ENCODE assay signal across 15 mouse cellular contexts in genomic region chrX:12085949-12086348, GRCm38 (mm10).
A peak's percentile ranks its signal among the peaks of the same experiment; 100 is the strongest.
DNase-seq lines count a peak whose midpoint lies in the region; ATAC-seq and TF ChIP-seq lines count a peak whose summit lies in the region.
"Had no signal": no experiment of that assay in that cellular context is flagged by ENCODE, and none has a peak within 500 bp of the region (broad histone marks: within the 10 kb centered on the region; RNA-seq: fewer than 3 reads in every experiment).

No protein-coding gene starts in this region.

- in situ Hi-C loops in CH12.LX (cut with MboI; ENCODE audit: low pct_ligation_motif_present, low pct_unique_long_range_greater_than_20kb, low sequenced_read_pairs) = loop anchor here (5.0 kb wide), 1 partner anchor 41 kb away; no protein-coding TSS in a partner anchor

- TF ChIP-seq CTCF in CH12.LX (conservative IDR thresholded peaks at IDR 0.05 in 1 of 2, IDR thresholded peaks at IDR 0.05 in 1 of 2; ENCODE audit: low read depth in 2 of 2, low read length in 2 of 2) = no peak

- no peak for TF ChIP-seq RAD21 in CH12.LX (IDR thresholded peaks at IDR 0.05; ENCODE audit: low read depth, low read length)

- H3K4me3 ChIP-seq in heart, embryonic 13.5 days = peak overlapping the region; percentile 63; the same call in 1 of the 2 replicates
- peak overlapping the region; percentile 94 for H3K4me3 ChIP-seq in megakaryocyte, embryonic 14.5 days (replicated peaks)
- no peak overlapping the region for H3K4me3 ChIP-seq in CH12.LX (replicated peaks in 1 of 3; ENCODE audit: low read depth in 2 of 3, low read length in 2 of 3, poor library complexity in 1 of 3)
- H3K4me3 ChIP-seq in liver, embryonic 13.5 days (replicated peaks) = 0 out of 2 replicates have a peak overlapping the region, but pooled peaks have one; percentile 63

- H3K9ac ChIP-seq in heart, embryonic 13.5 days = 0 out of 2 replicates have a peak overlapping the region, but pooled peaks have one; percentile 28
- H3K9ac ChIP-seq in CH12.LX (ENCODE audit: insufficient read depth, low read depth) = no peak overlapping the region
- no peak overlapping the region for H3K9ac ChIP-seq in liver, embryonic 13.5 days
- H3K9ac ChIP-seq: embryonic facial prominence, embryonic 12.5 days; hindbrain, embryonic 15.5 days; kidney, embryonic 15.5 days had no signal

- H3K27ac ChIP-seq in heart, embryonic 13.5 days (replicated peaks) = no peak overlapping the region
- no peak overlapping the region for H3K27ac ChIP-seq in CH12.LX (ENCODE audit: insufficient read depth, low read depth)
- no peak overlapping the region for H3K27ac ChIP-seq in liver, embryonic 13.5 days
- H3K27ac ChIP-seq: embryonic facial prominence, embryonic 12.5 days; hindbrain, embryonic 15.5 days; kidney, embryonic 15.5 days; macrophage had no signal

- dilution Hi-C loops in CH12.LX (cut with MboI; ENCODE audit: extremely low pct_ligation_motif_present, extremely low pct_unique_long_range_greater_than_20kb, low sequenced_read_pairs) = no loop called here

- DNase-seq in heart, postnatal 36 days = no peak
- DNase-seq in CH12.LX (ENCODE audit: extremely low read depth) = no peak
- DNase-seq in liver, embryonic 13.5 days = peak; percentile 26
- no peak for DNase-seq in ovary, postnatal 10 days (ENCODE audit: low spot score)
- DNase-seq: adrenal gland, postnatal 36 days; cerebellum, postnatal 36 days; retina, postnatal 1 day; thymus, postnatal 4 days had no signal

- peaks cover 68% of the 10 kb centered on the region for H3K4me1 ChIP-seq in heart, embryonic 13.5 days
- peaks cover 37% of the 10 kb centered on the region for H3K4me1 ChIP-seq in megakaryocyte, embryonic 14.5 days
- H3K4me1 ChIP-seq in CH12.LX (ENCODE audit: control insufficient read depth in 1 of 2, insufficient read depth in 2 of 2) = peaks cover 9 to 21% of the 10 kb centered on the region in 2 experiments
- peaks cover 76% of the 10 kb centered on the region for H3K4me1 ChIP-seq in liver, embryonic 13.5 days (replicated peaks)

- peaks cover 28% of the 10 kb centered on the region for H3K79me2 ChIP-seq in CH12.LX (replicated peaks; ENCODE audit: control insufficient read depth, extremely low read depth, insufficient read depth, poor library complexity, severe bottlenecking)

- no peak for TF ChIP-seq EP300 in CH12.LX (IDR thresholded peaks at IDR 0.05; ENCODE audit: low read length)

- H3K36me3 ChIP-seq in heart, embryonic 13.5 days = no peaks in the 10 kb centered on the region
- no peaks in the 10 kb centered on the region for H3K36me3 ChIP-seq in megakaryocyte, embryonic 14.5 days (replicated peaks; ENCODE audit: low read length)
- H3K36me3 ChIP-seq in CH12.LX (replicated peaks in 1 of 2; ENCODE audit: control insufficient read depth in 1 of 2, insufficient read depth in 1 of 2, low read length in 1 of 2) = no peaks in the 10 kb centered on the region
- no peaks in the 10 kb centered on the region for H3K36me3 ChIP-seq in liver, embryonic 13.5 days
- H3K36me3 ChIP-seq: embryonic facial prominence, embryonic 12.5 days; hindbrain, embryonic 15.5 days; kidney, embryonic 15.5 days had no signal

- no peak for TF ChIP-seq POLR2A in CH12.LX (IDR thresholded peaks at IDR 0.05; ENCODE audit: low read depth, low read length)

- peaks cover 100% of the 10 kb centered on the region for H3K27me3 ChIP-seq in heart, embryonic 13.5 days (replicated peaks)
- peaks cover 87% of the 10 kb centered on the region for H3K27me3 ChIP-seq in megakaryocyte, embryonic 14.5 days (replicated peaks)
- no peaks in the 10 kb centered on the region for H3K27me3 ChIP-seq in CH12.LX (replicated peaks)
- peaks cover 100% of the 10 kb centered on the region for H3K27me3 ChIP-seq in liver, embryonic 13.5 days

- no peak for ATAC-seq in heart, embryonic 13.5 days (ENCODE audit: extremely low read depth, insufficient number of reproducible peaks, low FRiP score, low TSS enrichment)
- no peak for ATAC-seq in megakaryocyte, adult 5-6 weeks (ENCODE audit: poor library complexity, severe bottlenecking)
- no peak for ATAC-seq in liver, embryonic 13.5 days (ENCODE audit: low read depth)

- intact Hi-C loops in heart, postnatal 36 days (cut with DNase I) = no loop called here

- WGBS in heart, embryonic 13.5 days = 11% methylated on average over 10 of the region's 10 CpGs
- WGBS in liver, embryonic 13.5 days (ENCODE audit: insufficient replicate concordance) = 2% methylated on average over 10 of the region's 10 CpGs

- H3K9me3 ChIP-seq in heart, embryonic 13.5 days = no peaks in the 10 kb centered on the region
- H3K9me3 ChIP-seq in megakaryocyte, embryonic 14.5 days = 0 out of 2 replicates have a peak, but pooled peaks cover 11% of the 10 kb centered on the region
- H3K9me3 ChIP-seq in CH12.LX (replicated peaks; ENCODE audit: low read length) = peaks cover 6% of the 10 kb centered on the region
- no peaks in the 10 kb centered on the region for H3K9me3 ChIP-seq in liver, embryonic 13.5 days (replicated peaks)
- H3K9me3 ChIP-seq: embryonic facial prominence, embryonic 12.5 days; hindbrain, embryonic 15.5 days; kidney, embryonic 15.5 days had no signal

- H3K4me2 ChIP-seq in heart, embryonic 13.5 days = peak overlapping the region; percentile 85
- H3K4me2 ChIP-seq in CH12.LX (ENCODE audit: insufficient read depth, low read depth, poor library complexity, severe bottlenecking) = 0 out of 2 replicates have a peak overlapping the region, but pooled peaks have one; percentile 55
- peak overlapping the region; percentile 85 for H3K4me2 ChIP-seq in liver, embryonic 13.5 days

TF ChIP-seq in CH12.LX, 34 proteins besides CTCF, POLR2A, EP300 and RAD21:
- no peak for TF ChIP-seq MEF2A (IDR thresholded peaks at IDR 0.05; ENCODE audit: borderline replicate concordance, low read depth, low read length)
- no peak for TF ChIP-seq ZC3H11A (IDR thresholded peaks at IDR 0.05; ENCODE audit: low read depth, low read length)
- TF ChIP-seq MXI1 (IDR thresholded peaks at IDR 0.05; ENCODE audit: low read depth, low read length) = no peak
- no peak for TF ChIP-seq KAT2A (IDR thresholded peaks at IDR 0.05; ENCODE audit: insufficient replicate concordance, low read length)
- no peak for TF ChIP-seq USF1 (IDR thresholded peaks at IDR 0.05; ENCODE audit: low read depth, low read length)
- TF ChIP-seq MYC (IDR thresholded peaks at IDR 0.05; ENCODE audit: low read depth, low read length) = no peak
- no peak for TF ChIP-seq SMC3 (IDR thresholded peaks at IDR 0.05; ENCODE audit: low read depth, low read length)
- no peak for TF ChIP-seq PAX5 (IDR thresholded peaks at IDR 0.05; ENCODE audit: low read length)
- no peak for TF ChIP-seq TBP (conservative IDR thresholded peaks at IDR 0.05; ENCODE audit: low read depth, low read length)
- TF ChIP-seq RCOR1 (conservative IDR thresholded peaks at IDR 0.05; ENCODE audit: low read depth, low read length) = no peak
- no peak for TF ChIP-seq HCFC1 (IDR thresholded peaks at IDR 0.05; ENCODE audit: low read depth, low read length)
- TF ChIP-seq CHD2 (IDR thresholded peaks at IDR 0.05; ENCODE audit: low read length) = no peak
- TF ChIP-seq MAFK (IDR thresholded peaks at IDR 0.05; ENCODE audit: insufficient replicate concordance, low read length) = no peak
- TF ChIP-seq POLR2AphosphoS2 (IDR thresholded peaks at IDR 0.05; ENCODE audit: low read depth, low read length) = no peak
- TF ChIP-seq IRF4 (IDR thresholded peaks at IDR 0.05; ENCODE audit: low read depth, low read length) = no peak
- no peak for TF ChIP-seq ETS1 (conservative IDR thresholded peaks at IDR 0.05; ENCODE audit: low read depth, low read length)
- TF ChIP-seq NELFE (IDR thresholded peaks at IDR 0.05; ENCODE audit: low read depth, low read length) = no peak
- no peak for TF ChIP-seq JUN (IDR thresholded peaks at IDR 0.05; ENCODE audit: insufficient read depth, low read depth, low read length)
- no peak for TF ChIP-seq GABPA (IDR thresholded peaks at IDR 0.05; ENCODE audit: insufficient replicate concordance, low read depth, low read length)
- no peak for TF ChIP-seq ELF1 (IDR thresholded peaks at IDR 0.05; ENCODE audit: low read depth, low read length)

Comparison
In these comparisons a context has a peak if more than half of its experiments do, and no peak if none do; other contexts are left out.
1. H3K4me3 ChIP-seq: peak in heart, embryonic 13.5 days (single experiment), megakaryocyte, embryonic 14.5 days (single experiment) and liver, embryonic 13.5 days (single experiment); none in CH12.LX (0 of 3).
2. Peak in every context shown above with its lines, with median percentiles within 50 percentile points of each other: H3K4me2 ChIP-seq.